Mouse (Mus musculus): ENCODE measurements at regions not wholly inside any gene's neighbourhood (a gene's known extent, or its start where the extent isn't known, plus 50 kb on each side); places are given as distances from the start of the nearest gene placed in this dataset.

- no peaks in the 10 kb centered on the region for H3K27me3 ChIP-seq (replicated peaks; ENCODE audit: control insufficient read depth, insufficient read depth, low read length)
- 4% methylated on average over 13 of the region's 13 CpGs for WGBS
- peak; percentile 98 for ATAC-seq
Measured at GRCm38 (mm10) chr16:64068787-64069673, 205.1 kb upstream of the Epha3 start.

GRCm38 (mm10) chr16:64062584-64062983 lies 198.6 kb upstream of the Epha3 start:
- ATAC-seq: no peak
- 36% methylated on average over 4 of the region's 4 CpGs for WGBS
- no peaks in the 10 kb centered on the region for H3K4me1 ChIP-seq (replicated peaks; ENCODE audit: control insufficient read depth, insufficient read depth, low read length)
- H3K27me3 ChIP-seq (replicated peaks; ENCODE audit: control insufficient read depth, insufficient read depth, low read length): no peaks in the 10 kb centered on the region
- H3K36me3 ChIP-seq (ENCODE audit: control insufficient read depth, insufficient read depth): no peaks in the 10 kb centered on the region
- no peak overlapping the region for H3K9ac ChIP-seq (replicated peaks; ENCODE audit: low read depth, low read length)
- no peak overlapping the region for H3K4me2 ChIP-seq (ENCODE audit: low read length)
- no peaks in the 10 kb centered on the region for H3K9me3 ChIP-seq (ENCODE audit: control insufficient read depth, low read length)
- H3K4me3 ChIP-seq (replicated peaks; ENCODE audit: low read length): no peak overlapping the region
- H3K27ac ChIP-seq (ENCODE audit: low read length): no peak overlapping the region

More at GRCm38 (mm10) chr16:64068787-64069673, 205.1 kb upstream of the Epha3 start:
- Histone ChIP-seq H3K27ac (ENCODE audit: low read length) (peak overlapping the region; percentile 59), H3K9ac (replicated peaks; ENCODE audit: low read depth, low read length) (peak overlapping the region; percentile 43; the same call in 1 of the 2 replicates), H3K4me2 (ENCODE audit: low read length) (peak overlapping the region; percentile 13; the same call in 1 of the 2 replicates), H3K9me3 (ENCODE audit: control insufficient read depth, low read length) (no peaks in the 10 kb centered on the region), H3K4me1 (replicated peaks; ENCODE audit: control insufficient read depth, insufficient read depth, low read length) (peaks cover 9% of the 10 kb centered on the region), H3K36me3 (ENCODE audit: control insufficient read depth, insufficient read depth) (no peaks in the 10 kb centered on the region), H3K4me3 (replicated peaks; ENCODE audit: low read length) (no peak overlapping the region)

DNA sequence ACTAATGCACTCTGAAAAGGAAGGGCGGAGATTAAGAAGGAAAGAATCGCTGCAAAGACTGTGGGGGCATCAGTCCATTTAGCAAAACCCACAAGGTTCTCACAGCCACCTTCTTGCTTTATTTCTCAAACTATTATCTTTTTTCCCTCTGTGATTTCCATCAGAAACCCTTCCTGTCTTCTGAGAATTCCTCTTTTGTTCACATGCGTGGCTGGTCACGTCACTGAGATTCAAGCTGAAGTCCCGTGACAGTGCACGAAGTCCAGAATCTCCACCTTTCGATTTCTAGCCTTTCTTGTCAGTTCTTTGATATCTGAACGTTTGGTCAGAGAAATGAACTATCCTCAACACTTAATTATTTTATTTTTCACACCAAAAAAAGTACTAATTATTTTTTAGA lies 194.7 kb upstream of the Epha3 start:
- no peak overlapping the region for H3K27ac ChIP-seq (ENCODE audit: low read length)
- no peak overlapping the region for H3K9ac ChIP-seq (replicated peaks; ENCODE audit: low read depth, low read length)
- H3K9me3 ChIP-seq (ENCODE audit: control insufficient read depth, low read length): no peaks in the 10 kb centered on the region
- ATAC-seq: no peak
- H3K36me3 ChIP-seq (ENCODE audit: control insufficient read depth, insufficient read depth): no peaks in the 10 kb centered on the region
- no peaks in the 10 kb centered on the region for H3K4me1 ChIP-seq (replicated peaks; ENCODE audit: control insufficient read depth, insufficient read depth, low read length)
- WGBS: 60% methylated on average over 8 of the region's 8 CpGs
- no peaks in the 10 kb centered on the region for H3K27me3 ChIP-seq (replicated peaks; ENCODE audit: control insufficient read depth, insufficient read depth, low read length)
- H3K4me3 ChIP-seq (replicated peaks; ENCODE audit: low read length): no peak overlapping the region
- no peak overlapping the region for H3K4me2 ChIP-seq (ENCODE audit: low read length)

- 38% methylated on average over 1 of the region's 1 CpGs for WGBS
- H3K4me2 ChIP-seq (ENCODE audit: low read length): no peak overlapping the region
- no peaks in the 10 kb centered on the region for H3K4me1 ChIP-seq (replicated peaks; ENCODE audit: control insufficient read depth, insufficient read depth, low read length)
- H3K27me3 ChIP-seq (replicated peaks; ENCODE audit: control insufficient read depth, insufficient read depth, low read length): no peaks in the 10 kb centered on the region
- H3K4me3 ChIP-seq (replicated peaks; ENCODE audit: low read length): no peak overlapping the region
- H3K27ac ChIP-seq (ENCODE audit: low read length): no peak overlapping the region
- H3K9me3 ChIP-seq (ENCODE audit: control insufficient read depth, low read length): no peaks in the 10 kb centered on the region
- ATAC-seq: peak; percentile 78
- H3K9ac ChIP-seq (replicated peaks; ENCODE audit: low read depth, low read length): no peak overlapping the region
- H3K36me3 ChIP-seq (ENCODE audit: control insufficient read depth, insufficient read depth): no peaks in the 10 kb centered on the region
Measured at GRCm38 (mm10) chr16:64054346-64054745, 190.4 kb upstream of the Epha3 start.

DNA sequence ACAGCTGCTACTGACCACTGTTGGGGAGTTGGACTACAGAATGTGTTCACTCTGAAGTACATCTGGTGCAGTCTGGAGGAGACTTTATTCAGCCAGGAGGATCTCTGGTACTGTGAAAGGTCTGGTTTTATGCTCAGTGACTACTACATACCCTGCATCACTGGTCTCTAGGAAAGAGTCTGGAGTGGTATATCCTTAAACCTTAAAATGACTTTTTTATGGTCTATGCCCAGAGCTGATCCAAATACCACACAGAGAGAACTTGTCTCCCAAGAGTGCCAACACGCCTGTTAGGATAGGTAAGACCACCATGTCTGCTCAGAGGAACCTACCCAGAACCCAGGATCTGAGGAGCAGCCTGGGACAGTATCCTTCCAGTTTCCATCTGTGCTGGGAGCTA lies 184.1 kb upstream of the Epha3 start:
- WGBS: 88% methylated on average over 1 of the region's 1 CpGs
- H3K9me3 ChIP-seq (ENCODE audit: control insufficient read depth, low read length): no peaks in the 10 kb centered on the region

DNA sequence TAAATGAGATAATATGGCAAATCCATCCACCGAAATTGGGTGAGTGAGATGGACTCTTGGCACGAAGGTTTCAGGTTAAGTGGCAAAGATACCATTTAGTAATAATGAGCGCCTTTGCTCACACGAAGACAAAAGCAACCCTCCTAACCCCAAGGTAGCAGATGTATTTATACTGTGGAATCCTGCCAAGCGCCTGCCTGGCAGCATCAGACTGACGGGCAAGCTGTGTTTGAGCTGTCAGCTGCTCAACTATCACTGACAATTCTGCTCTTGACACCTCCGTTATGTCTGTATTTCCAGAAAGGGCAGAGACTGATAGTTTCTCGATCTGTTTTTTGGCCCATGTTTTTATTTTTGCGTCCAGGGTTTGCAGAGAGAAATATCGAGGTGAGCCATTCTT lies 169.1 kb upstream of the Epha3 start:
- WGBS: 35% methylated on average over 10 of the region's 10 CpGs
- ATAC-seq: peak; percentile 97
- peak overlapping the region; percentile 46; the same call in 1 of the 2 replicates for H3K27ac ChIP-seq (ENCODE audit: low read length)

More for the DNA sequence above, 184.1 kb upstream of the Epha3 start:
- Histone ChIP-seq H3K4me1 (replicated peaks; ENCODE audit: control insufficient read depth, insufficient read depth, low read length) (no peaks in the 10 kb centered on the region), H3K9ac (replicated peaks; ENCODE audit: low read depth, low read length) (no peak overlapping the region), H3K27ac (ENCODE audit: low read length) (no peak overlapping the region), H3K4me2 (ENCODE audit: low read length) (no peak overlapping the region), H3K4me3 (replicated peaks; ENCODE audit: low read length) (no peak overlapping the region), H3K27me3 (replicated peaks; ENCODE audit: control insufficient read depth, insufficient read depth, low read length) (no peaks in the 10 kb centered on the region), H3K36me3 (ENCODE audit: control insufficient read depth, insufficient read depth) (no peaks in the 10 kb centered on the region)
- ATAC-seq: no peak

DNA sequence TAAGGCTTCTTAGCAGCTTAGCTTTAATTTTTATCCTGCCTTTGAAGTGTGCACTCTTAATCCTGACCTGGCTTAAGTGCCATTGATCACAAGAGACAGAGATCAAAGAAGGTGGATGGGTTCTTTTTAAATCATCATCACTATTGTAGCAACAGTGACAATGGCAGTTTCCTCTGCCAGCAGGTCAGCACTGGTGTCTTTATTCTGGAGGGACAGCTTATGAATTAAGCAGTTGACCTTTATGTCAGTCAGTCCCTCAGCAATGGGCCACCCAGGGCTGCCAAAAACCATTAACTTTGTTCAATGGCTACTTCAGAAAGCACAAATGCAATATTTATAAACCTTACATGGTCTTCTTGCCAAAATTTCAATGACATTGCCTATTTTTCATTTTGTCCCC lies 160.0 kb upstream of the Epha3 start:
- Histone ChIP-seq H3K4me3 (replicated peaks; ENCODE audit: low read length) (no peak overlapping the region), H3K27me3 (replicated peaks; ENCODE audit: control insufficient read depth, insufficient read depth, low read length) (no peaks in the 10 kb centered on the region), H3K9me3 (ENCODE audit: control insufficient read depth, low read length) (no peaks in the 10 kb centered on the region), H3K4me1 (replicated peaks; ENCODE audit: control insufficient read depth, insufficient read depth, low read length) (no peaks in the 10 kb centered on the region), H3K27ac (ENCODE audit: low read length) (no peak overlapping the region), H3K36me3 (ENCODE audit: control insufficient read depth, insufficient read depth) (no peaks in the 10 kb centered on the region), H3K9ac (replicated peaks; ENCODE audit: low read depth, low read length) (no peak overlapping the region), H3K4me2 (ENCODE audit: low read length) (no peak overlapping the region)
- ATAC-seq: no peak

More for the DNA sequence above, 169.1 kb upstream of the Epha3 start:
- Histone ChIP-seq H3K4me2 (ENCODE audit: low read length) (no peak overlapping the region), H3K4me1 (replicated peaks; ENCODE audit: control insufficient read depth, insufficient read depth, low read length) (0 out of 2 replicates have a peak, but pooled peaks cover 2% of the 10 kb centered on the region), H3K27me3 (replicated peaks; ENCODE audit: control insufficient read depth, insufficient read depth, low read length) (no peaks in the 10 kb centered on the region), H3K9me3 (ENCODE audit: control insufficient read depth, low read length) (no peaks in the 10 kb centered on the region), H3K4me3 (replicated peaks; ENCODE audit: low read length) (no peak overlapping the region), H3K9ac (replicated peaks; ENCODE audit: low read depth, low read length) (no peak overlapping the region), H3K36me3 (ENCODE audit: control insufficient read depth, insufficient read depth) (no peaks in the 10 kb centered on the region)

GRCm38 (mm10) chr16:64000884-64001283 lies 136.9 kb upstream of the Epha3 start:
- Histone ChIP-seq H3K9ac (replicated peaks; ENCODE audit: low read depth, low read length) (no peak overlapping the region), H3K4me1 (replicated peaks; ENCODE audit: control insufficient read depth, insufficient read depth, low read length) (no peaks in the 10 kb centered on the region), H3K4me3 (replicated peaks; ENCODE audit: low read length) (no peak overlapping the region), H3K36me3 (ENCODE audit: control insufficient read depth, insufficient read depth) (no peaks in the 10 kb centered on the region), H3K27me3 (replicated peaks; ENCODE audit: control insufficient read depth, insufficient read depth, low read length) (no peaks in the 10 kb centered on the region), H3K27ac (ENCODE audit: low read length) (no peak overlapping the region), H3K9me3 (ENCODE audit: control insufficient read depth, low read length) (no peaks in the 10 kb centered on the region), H3K4me2 (ENCODE audit: low read length) (no peak overlapping the region)
- 43% methylated on average over 5 of the region's 5 CpGs for WGBS
- peak; percentile 59 for ATAC-seq

DNA sequence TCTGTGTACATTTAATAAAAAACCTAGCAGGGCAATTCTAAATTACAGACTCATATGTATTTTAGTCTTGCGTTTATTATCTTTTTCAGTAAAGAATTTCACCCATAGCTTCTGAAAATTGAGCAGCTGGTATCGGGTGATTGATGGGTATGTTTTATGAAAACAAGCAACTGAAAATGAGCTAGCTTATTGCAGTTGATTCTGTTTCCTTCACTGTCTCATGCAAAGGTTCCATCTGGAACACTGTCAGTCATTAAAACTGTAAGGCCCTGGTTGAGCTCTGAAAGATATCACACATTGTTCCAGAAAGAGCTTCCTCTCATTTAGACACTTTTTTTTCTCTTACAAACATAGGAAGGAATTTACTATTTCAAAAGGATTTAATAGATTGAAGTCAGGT lies 103.4 kb upstream of the Epha3 start:
- ATAC-seq: peak; percentile 86

More for the DNA sequence above, 103.4 kb upstream of the Epha3 start:
- Histone ChIP-seq H3K4me2 (ENCODE audit: low read length) (no peak overlapping the region), H3K4me1 (replicated peaks; ENCODE audit: control insufficient read depth, insufficient read depth, low read length) (no peaks in the 10 kb centered on the region), H3K4me3 (replicated peaks; ENCODE audit: low read length) (no peak overlapping the region), H3K27ac (ENCODE audit: low read length) (no peak overlapping the region), H3K36me3 (ENCODE audit: control insufficient read depth, insufficient read depth) (no peaks in the 10 kb centered on the region), H3K9ac (replicated peaks; ENCODE audit: low read depth, low read length) (no peak overlapping the region), H3K9me3 (ENCODE audit: control insufficient read depth, low read length) (no peaks in the 10 kb centered on the region), H3K27me3 (replicated peaks; ENCODE audit: control insufficient read depth, insufficient read depth, low read length) (no peaks in the 10 kb centered on the region)
- WGBS: 58% methylated on average over 2 of the region's 2 CpGs
